Mouse (Mus musculus): ENCODE measurements around the gene Pknox2.
A peak's percentile ranks its signal among the peaks of the same experiment; 100 is the strongest.

The Pknox2 gene

GRCm38 (mm10) chr9:37147359-37147685 lies at the start of gene Pknox2:
Gene Pknox2, minus strand, starts transcription at chr9:37147407.
- DNase-seq (ENCODE audit: low spot score in 2 of 2), result peak; percentile 71 to 80

GRCm38 (mm10) chr9:37188024-37188423 lies 40.8 kb upstream of the Pknox2 start:
- DNase-seq (ENCODE audit: low spot score in 2 of 2), result no peak

- DNase-seq (ENCODE audit: low spot score in 2 of 2), result no peak
Measured at GRCm38 (mm10) chr9:37187407-37187806, 40.2 kb upstream of the Pknox2 start.

- no peak for DNase-seq (ENCODE audit: low spot score in 2 of 2)
Measured at GRCm38 (mm10) chr9:37183176-37183575, 36.0 kb upstream of the Pknox2 start.

GRCm38 (mm10) chr9:37181596-37181995 lies 34.4 kb upstream of the Pknox2 start:
- no peak for DNase-seq (ENCODE audit: low spot score in 2 of 2)

GRCm38 (mm10) chr9:37179596-37179995 lies 32.4 kb upstream of the Pknox2 start:
- DNase-seq (ENCODE audit: low spot score in 2 of 2), result no peak

- DNase-seq (ENCODE audit: low spot score in 2 of 2), result peak in 1 of 2 experiments; percentile 21
Measured at GRCm38 (mm10) chr9:37178911-37179310, 31.7 kb upstream of the Pknox2 start.

GRCm38 (mm10) chr9:37177551-37177950 lies 30.3 kb upstream of the Pknox2 start:
- no peak for DNase-seq (ENCODE audit: low spot score in 2 of 2)

- DNase-seq (ENCODE audit: low spot score in 2 of 2), result peak; percentile 51 to 62
Measured at GRCm38 (mm10) chr9:37177107-37177506, 29.9 kb upstream of the Pknox2 start.

GRCm38 (mm10) chr9:37176002-37176401 lies 28.8 kb upstream of the Pknox2 start:
- no peak for DNase-seq (ENCODE audit: low spot score in 2 of 2)

GRCm38 (mm10) chr9:37173376-37173775 lies 26.2 kb upstream of the Pknox2 start:
- no peak for DNase-seq (ENCODE audit: low spot score in 2 of 2)

- DNase-seq (ENCODE audit: low spot score in 2 of 2), result no peak
Measured at GRCm38 (mm10) chr9:37166899-37167298, 19.7 kb upstream of the Pknox2 start.

GRCm38 (mm10) chr9:37160686-37161085 lies 13.5 kb upstream of the Pknox2 start:
- no peak for DNase-seq (ENCODE audit: low spot score in 2 of 2)

GRCm38 (mm10) chr9:37147886-37148285 lies 679 bp upstream of the Pknox2 start:
- no peak for DNase-seq (ENCODE audit: low spot score in 2 of 2)

GRCm38 (mm10) chr9:37146603-37147358 lies 426 bp downstream of the Pknox2 start:
- DNase-seq (ENCODE audit: low spot score in 2 of 2), result peak in 1 of 2 experiments; percentile 69

GRCm38 (mm10) chr9:37146353-37146602 lies 929 bp downstream of the Pknox2 start:
- DNase-seq (ENCODE audit: low spot score in 2 of 2), result no peak

GRCm38 (mm10) chr9:37145616-37146352 lies 1.4 kb downstream of the Pknox2 start:
- DNase-seq (ENCODE audit: low spot score in 2 of 2), result no peak

GRCm38 (mm10) chr9:37145151-37145615 lies 2.0 kb downstream of the Pknox2 start:
- DNase-seq (ENCODE audit: low spot score in 2 of 2), result no peak

- no peak for DNase-seq (ENCODE audit: low spot score in 2 of 2)
Measured at GRCm38 (mm10) chr9:37144696-37145095, 2.5 kb downstream of the Pknox2 start.

GRCm38 (mm10) chr9:37144251-37144650 lies 3.0 kb downstream of the Pknox2 start:
- DNase-seq (ENCODE audit: low spot score in 2 of 2), result no peak

- no peak for DNase-seq (ENCODE audit: low spot score in 2 of 2)
Measured at GRCm38 (mm10) chr9:37143046-37143931, 3.9 kb downstream of the Pknox2 start.

- DNase-seq (ENCODE audit: low spot score in 2 of 2), result no peak
Measured at GRCm38 (mm10) chr9:37142107-37142506, 5.1 kb downstream of the Pknox2 start.

All from frontal cortex, postnatal 25 days (tissue).